Mouse (Mus musculus) myocyte (in vitro differentiated cells): ENCODE measurements around the gene Cyp2g1. TPM values are rescaled to one million over a fixed set of nuclear protein-coding genes. Genes with fewer than 3 reads are reported as not detected.

ENCODE experiments used
- H3K27me3 ChIP-seq: one replicate; pipeline ENCODE4 v1.6.1; 2011; ENCODE audit not compliant: control insufficient read depth, insufficient read depth, insufficient read length
- H3K36me3 ChIP-seq: one replicate; pipeline ENCODE4 v1.6.1; 2011; ENCODE audit not compliant: control insufficient read depth, insufficient read depth
- H3K4me2 ChIP-seq: one replicate; pipeline ENCODE4 v1.6.1; 2011; ENCODE audit warnings: low read depth, control low read depth
- H3K4me3 ChIP-seq: one replicate; pipeline ENCODE4 v1.5.1; 2011; ENCODE audit warnings: mild to moderate bottlenecking, control low read depth, moderate library complexity
- H3K79me2 ChIP-seq: one replicate; pipeline ENCODE4 v1.6.1; 2011; ENCODE audit not compliant: control insufficient read depth, insufficient read depth
- H3ac ChIP-seq: one replicate; pipeline ENCODE4 v1.6.1; 2011; ENCODE audit not compliant: control insufficient read depth, insufficient read length
- CEBPB ChIP-seq: IDR thresholded peaks from 2 replicates; pipeline ENCODE4 v1.6.1; 2011; ENCODE audit warnings: mild to moderate bottlenecking, moderate library complexity; ENCODE audit not compliant: poor library complexity, insufficient read depth, severe bottlenecking
- E2F4 ChIP-seq: IDR thresholded peaks from one replicate; pipeline ENCODE4 v1.6.1; 2011; ENCODE audit warnings: mild to moderate bottlenecking, control low read depth, moderate library complexity; ENCODE audit not compliant: insufficient read depth
- MAX ChIP-seq: IDR thresholded peaks from one replicate; pipeline ENCODE4 v1.6.1; 2011; ENCODE audit warnings: low read depth, mild to moderate bottlenecking, control low read depth
- MYOD1 ChIP-seq, 3 experiments: IDR thresholded peaks; one replicate each; pipeline ENCODE4 v1.6.1; 2011; ENCODE audit warnings: control low read depth in 2 of 3, low read depth in 2 of 3, mild to moderate bottlenecking in 2 of 3, moderate library complexity in 1 of 3; ENCODE audit not compliant: insufficient read length in 2 of 3, control insufficient read depth in 1 of 3
- MYOG ChIP-seq, 3 experiments: IDR thresholded peaks; one replicate each; pipeline ENCODE4 v1.6.1; 2011; ENCODE audit warnings: control low read depth in 2 of 3, low read depth in 2 of 3, mild to moderate bottlenecking in 2 of 3; ENCODE audit not compliant: insufficient read length in 2 of 3, control insufficient read depth in 1 of 3, insufficient read depth in 1 of 3
- POLR2A ChIP-seq: IDR thresholded peaks from one replicate; pipeline ENCODE4 v1.6.1; 2011; ENCODE audit warnings: low read depth, mild to moderate bottlenecking, control low read depth, moderate library complexity; ENCODE audit not compliant: insufficient read length
- POLR2AphosphoS2 ChIP-seq: IDR thresholded peaks from one replicate; pipeline ENCODE4 v1.6.1; 2011; ENCODE audit warnings: low read depth, control low read depth; ENCODE audit not compliant: insufficient read length
- REST ChIP-seq: IDR thresholded peaks from one replicate; pipeline ENCODE4 v1.6.1; 2011; ENCODE audit warnings: mild to moderate bottlenecking, control low read depth, moderate library complexity; ENCODE audit not compliant: insufficient read depth, insufficient read length
- SRF ChIP-seq: IDR thresholded peaks from one replicate; pipeline ENCODE4 v1.6.1; 2011; ENCODE audit warnings: low read depth; ENCODE audit not compliant: control insufficient read depth, insufficient read length
- TCF12 ChIP-seq: IDR thresholded peaks from one replicate; pipeline ENCODE4 v1.6.1; 2011; ENCODE audit warnings: mild to moderate bottlenecking, control low read depth; ENCODE audit not compliant: poor library complexity, insufficient read depth, severe bottlenecking
- TCF3 ChIP-seq: IDR thresholded peaks from one replicate; pipeline ENCODE4 v1.6.1; 2011; ENCODE audit warnings: low read depth, control low read depth; ENCODE audit not compliant: insufficient read length
- USF1 ChIP-seq: IDR thresholded peaks from one replicate; pipeline ENCODE4 v1.6.1; 2011; ENCODE audit warnings: low read depth, mild to moderate bottlenecking, control low read depth, moderate library complexity
- polyA plus RNA-seq: library from polyadenylated mRNA; unstranded; fragments of >200 nt; fragmentation: generic; extraction: Trizol; gene quantifications from one replicate; pipeline ENCODE4 v1.2.1, GENCODE M21; 2012; ENCODE audit warnings: missing spikeins

The Cyp2g1 gene
- polyA plus RNA-seq, 1 experiment = not detected

DNA sequence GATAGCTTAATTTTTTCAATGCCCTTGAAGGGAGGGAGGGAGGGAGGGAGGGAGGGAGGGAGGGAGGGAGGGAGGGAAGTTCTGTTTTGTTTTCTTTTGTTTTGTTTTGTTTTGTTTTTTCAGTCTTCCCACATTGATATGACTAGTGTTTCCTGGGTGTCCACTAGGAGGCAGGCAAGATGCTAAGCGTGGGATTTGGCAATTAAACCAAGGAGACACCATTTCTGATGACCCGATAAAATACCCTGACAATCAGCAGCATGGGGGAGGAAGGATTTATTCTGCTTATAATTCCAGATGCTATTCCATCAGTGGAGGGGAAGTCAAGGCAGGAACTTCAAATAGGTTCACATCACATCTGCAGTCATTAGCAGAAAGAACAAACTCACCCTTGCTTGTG is 30.9 kb upstream of the Cyp2g1 start:
- H3K36me3 ChIP-seq = no peaks in the 10 kb centered on the region
- TF ChIP-seq SRF (no peak), CEBPB (no peak)
- no peak overlapping the region for H3K4me3 ChIP-seq
- H3K4me2 ChIP-seq = no peak overlapping the region
- H3ac ChIP-seq = no peak overlapping the region
- no peaks in the 10 kb centered on the region for H3K27me3 ChIP-seq
- H3K79me2 ChIP-seq = no peaks in the 10 kb centered on the region

- TF ChIP-seq POLR2AphosphoS2 = no peak
- TF ChIP-seq POLR2A = no peak
- no peak for TF ChIP-seq CEBPB
- TF ChIP-seq TCF12 = no peak
- no peak for TF ChIP-seq REST
- no peak for TF ChIP-seq USF1
- TF ChIP-seq MYOD1 (IDR thresholded peaks at IDR 0.05; ENCODE audit: control insufficient read depth in 1 of 3, insufficient read length in 2 of 3, low read depth in 2 of 3) = no peak
- Histone ChIP-seq H3K79me2 (no peaks in the 10 kb centered on the region), H3K4me2 (no peak overlapping the region), H3K4me3 (no peak overlapping the region), H3K27me3 (no peaks in the 10 kb centered on the region), H3ac (no peak overlapping the region), H3K36me3 (no peaks in the 10 kb centered on the region)
These were observed 30.2 kb upstream of the Cyp2g1 start for GRCm38 (mm10) chr7:26778474-26778873.

DNA sequence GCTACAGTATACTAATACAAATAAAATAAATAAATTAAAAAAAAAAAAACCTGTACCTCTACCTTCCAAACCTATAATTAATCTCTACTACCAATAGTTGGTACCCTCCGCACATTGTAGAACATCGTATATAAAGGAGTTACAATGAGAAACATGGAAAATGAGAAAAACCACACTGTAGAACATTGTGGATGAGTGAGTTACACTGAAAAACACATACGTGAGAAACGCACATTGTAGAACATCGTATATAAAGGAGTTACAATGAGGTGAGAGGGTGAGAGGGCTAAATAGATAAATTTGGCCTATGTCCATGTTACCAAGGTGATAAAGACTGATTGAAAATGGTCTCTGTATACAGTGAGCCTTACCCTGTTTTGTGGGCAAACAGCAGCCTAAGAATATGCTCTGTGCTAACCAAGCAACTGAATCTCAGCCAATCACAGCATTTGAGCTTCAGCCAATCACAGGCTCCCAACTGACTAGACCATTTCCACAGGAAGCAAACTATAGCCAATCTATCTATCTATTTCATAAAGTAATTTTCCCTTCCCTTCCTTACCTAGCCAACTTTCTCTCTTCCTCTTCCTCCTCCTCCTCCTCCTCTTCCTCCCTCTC is 28.8 kb upstream of the Cyp2g1 start:
- H3K36me3 ChIP-seq = no peaks in the 10 kb centered on the region
- H3K4me2 ChIP-seq = no peak overlapping the region
- H3ac ChIP-seq = no peak overlapping the region
- no peaks in the 10 kb centered on the region for H3K79me2 ChIP-seq
- no peaks in the 10 kb centered on the region for H3K27me3 ChIP-seq
- H3K4me3 ChIP-seq = no peak overlapping the region
- no peak for TF ChIP-seq E2F4
- TF ChIP-seq REST = no peak
- no peak for TF ChIP-seq MYOG (IDR thresholded peaks at IDR 0.05; ENCODE audit: control insufficient read depth in 1 of 3, insufficient read depth in 1 of 3, insufficient read length in 2 of 3, low read depth in 2 of 3)
- no peak for TF ChIP-seq SRF
- TF ChIP-seq MAX = no peak

DNA sequence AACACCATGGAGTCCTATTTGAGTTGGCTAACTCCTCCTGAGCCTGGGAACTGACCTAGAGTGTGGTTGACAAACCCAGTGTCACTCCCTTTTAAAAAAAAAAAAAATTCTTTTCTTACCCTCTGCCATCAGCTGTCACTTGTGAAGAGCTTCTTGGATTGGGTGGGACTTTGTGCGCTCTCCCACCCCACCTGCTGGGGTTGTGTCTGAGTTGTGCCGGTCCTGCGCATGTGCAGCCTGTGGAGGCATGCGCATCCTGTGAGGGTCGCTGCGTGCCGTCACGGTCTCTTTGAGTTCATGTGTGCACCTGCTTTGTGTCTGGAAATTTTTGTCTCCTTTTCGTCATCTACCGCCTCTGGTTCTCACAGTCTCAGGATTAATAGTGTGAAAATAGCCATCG is 28.2 kb upstream of the Cyp2g1 start:
- TF ChIP-seq TCF3 (no peak), TCF12 (no peak), SRF (no peak), MAX (no peak), REST (no peak), E2F4 (no peak), CEBPB (no peak), MYOG (IDR thresholded peaks at IDR 0.05; ENCODE audit: control insufficient read depth in 1 of 3, insufficient read depth in 1 of 3, insufficient read length in 2 of 3, low read depth in 2 of 3) (no peak), POLR2AphosphoS2 (no peak), MYOD1 (IDR thresholded peaks at IDR 0.05; ENCODE audit: control insufficient read depth in 1 of 3, insufficient read length in 2 of 3, low read depth in 2 of 3) (no peak), USF1 (no peak), POLR2A (no peak)
- Histone ChIP-seq H3K27me3 (no peaks in the 10 kb centered on the region), H3K4me2 (no peak overlapping the region), H3ac (no peak overlapping the region), H3K36me3 (no peaks in the 10 kb centered on the region), H3K79me2 (no peaks in the 10 kb centered on the region), H3K4me3 (no peak overlapping the region)

- H3K4me3 ChIP-seq = no peak overlapping the region
- H3K27me3 ChIP-seq = no peaks in the 10 kb centered on the region
- H3K79me2 ChIP-seq = no peaks in the 10 kb centered on the region
- H3K36me3 ChIP-seq = no peaks in the 10 kb centered on the region
- no peak overlapping the region for H3ac ChIP-seq
- no peak overlapping the region for H3K4me2 ChIP-seq
- TF ChIP-seq REST = no peak
- TF ChIP-seq TCF3 = no peak
- no peak for TF ChIP-seq POLR2A
- no peak for TF ChIP-seq MAX
- TF ChIP-seq CEBPB = no peak
- no peak for TF ChIP-seq POLR2AphosphoS2
- no peak for TF ChIP-seq USF1
- TF ChIP-seq MYOG (IDR thresholded peaks at IDR 0.05; ENCODE audit: control insufficient read depth in 1 of 3, insufficient read depth in 1 of 3, insufficient read length in 2 of 3, low read depth in 2 of 3) = no peak
- TF ChIP-seq E2F4 = no peak
- TF ChIP-seq MYOD1 (IDR thresholded peaks at IDR 0.05; ENCODE audit: control insufficient read depth in 1 of 3, insufficient read length in 2 of 3, low read depth in 2 of 3) = no peak
- TF ChIP-seq SRF = no peak
- no peak for TF ChIP-seq TCF12
These were observed 27.5 kb upstream of the Cyp2g1 start for GRCm38 (mm10) chr7:26780998-26781766.
